Mouse (Mus musculus) brain, embryonic 14.5 days (tissue): ENCODE measurements around the gene Cntrl.

Source experiments
- CTCF ChIP-seq: fragments of 200-500 bp; IDR thresholded peaks from 2 replicates; pipeline ENCODE4 v1.5.1; 2012; ENCODE audit warnings: inconsistent platforms, mild to moderate bottlenecking, moderate library complexity, borderline replicate concordance; ENCODE audit not compliant: insufficient read depth, insufficient read length; ENCODE audit errors: extremely low read depth
- POLR2A ChIP-seq: fragments of 200-500 bp; IDR thresholded peaks from 2 replicates; pipeline ENCODE4 v1.6.1; 2012; ENCODE audit warnings: mild to moderate bottlenecking, inconsistent platforms, borderline replicate concordance; ENCODE audit not compliant: poor library complexity, insufficient read depth, insufficient read length, severe bottlenecking; ENCODE audit errors: extremely low read depth

- TF ChIP-seq CTCF (no peak), POLR2A (no peak)
Measured at GRCm38 (mm10) chr2:35103558-35103957, 5.7 kb upstream of the Cntrl start.
